Mouse (Mus musculus): Measurements from ENCODE around the gene Hspa4.

DNA sequence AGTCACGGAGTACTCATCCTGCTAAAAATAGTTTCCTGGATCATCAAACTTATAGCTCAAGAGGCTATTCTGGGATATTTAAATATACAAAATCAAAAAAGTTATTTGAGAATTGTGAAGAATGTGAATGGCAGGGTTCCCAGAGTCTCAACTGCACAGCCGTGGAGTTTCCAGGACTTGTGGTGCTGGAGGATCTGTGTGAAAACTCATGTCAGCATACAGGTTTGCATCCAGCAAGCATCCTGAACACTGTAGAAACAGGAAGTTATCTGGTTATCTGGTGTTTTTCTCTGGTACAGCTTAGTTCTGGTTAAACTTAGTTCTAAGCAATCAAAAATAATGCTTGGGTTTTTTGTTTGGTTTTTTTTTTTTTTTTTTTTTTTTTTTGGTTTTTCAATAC is 6.7 kb upstream of the Hspa4 start:
- TF ChIP-seq POLR2A (IDR thresholded peaks at IDR 0.05; ENCODE audit: low read depth, low read length) (no peak), CTCF (IDR thresholded peaks at IDR 0.05; ENCODE audit: borderline replicate concordance, insufficient read depth, low read length) (no peak)

All from embryonic fibroblast, embryonic 13.5 days (primary cell).